Mouse (Mus musculus) limb, embryonic 10.5 days (tissue): ENCODE results near the gene Tbc1d10b. TPM values are rescaled to one million over a fixed set of nuclear protein-coding genes. Genes with fewer than 3 reads are reported as not detected.
A peak's percentile ranks its signal among the peaks of the same experiment; 100 is the strongest.

Source experiments
- DNase-seq: peaks from one replicate; pipeline ENCODE4 v3.0.0-alpha.2; 2017; ENCODE audit warnings: low spot score
- H3K27ac ChIP-seq: fragments of 300-500 bp; sonication (generic); 2 replicates; pipeline ENCODE4 v1.5.1; 2016; ENCODE audit warnings: mild to moderate bottlenecking
- H3K27me3 ChIP-seq: fragments of 300-500 bp; sonication (generic); 2 replicates; pipeline ENCODE4 v1.6.1; 2016; ENCODE audit warnings: low read depth, mild to moderate bottlenecking; ENCODE audit not compliant: poor library complexity, severe bottlenecking
- H3K36me3 ChIP-seq: fragments of 300-500 bp; sonication (generic); 2 replicates; pipeline ENCODE4 v1.6.1; 2016; ENCODE audit warnings: mild to moderate bottlenecking, moderate library complexity
- H3K4me1 ChIP-seq: fragments of 300-500 bp; sonication (generic); 2 replicates; pipeline ENCODE4 v1.6.1; 2016
- H3K4me3 ChIP-seq: fragments of 300-500 bp; sonication (generic); 2 replicates; pipeline ENCODE4 v1.5.1; 2016; ENCODE audit warnings: mild to moderate bottlenecking, moderate library complexity
- H3K9me3 ChIP-seq: fragments of 300-500 bp; sonication (generic); replicated peaks from 2 replicates; pipeline ENCODE4 v1.6.1; 2016; ENCODE audit warnings: mild to moderate bottlenecking
- WGBS: fragments of 180-500 bp; shearing (Covaris S2); methylation state at CpG from one replicate; pipeline ENCODE4 v1.1.7; 2016; 5-methylcytosine and 5-hydroxymethylcytosine counted together
- polyA plus RNA-seq: library from polyadenylated mRNA; unstranded; fragments of >200 nt; fragmentation: Nextera tagmentation; extraction: Ambion mirVana; gene quantifications from 2 replicates; pipeline ENCODE4 v1.2.1, GENCODE M21; 2016

Tbc1d10b gene
- polyA plus RNA-seq, 1 experiment from 2014 or later = 34.8 TPM

- peaks cover 13% of the 10 kb centered on the region for H3K27me3 ChIP-seq
- DNase-seq = no peak
- WGBS = 93% methylated on average over 4 of the region's 4 CpGs
- H3K9me3 ChIP-seq = no peaks in the 10 kb centered on the region
- H3K36me3 ChIP-seq = peaks cover 17% of the 10 kb centered on the region
- H3K4me3 ChIP-seq = no peak overlapping the region
- H3K27ac ChIP-seq = no peak overlapping the region
- peaks cover 31% of the 10 kb centered on the region for H3K4me1 ChIP-seq
These were observed 10.4 kb upstream of the Tbc1d10b start for GRCm38 (mm10) chr7:127218670-127219069.

DNA sequence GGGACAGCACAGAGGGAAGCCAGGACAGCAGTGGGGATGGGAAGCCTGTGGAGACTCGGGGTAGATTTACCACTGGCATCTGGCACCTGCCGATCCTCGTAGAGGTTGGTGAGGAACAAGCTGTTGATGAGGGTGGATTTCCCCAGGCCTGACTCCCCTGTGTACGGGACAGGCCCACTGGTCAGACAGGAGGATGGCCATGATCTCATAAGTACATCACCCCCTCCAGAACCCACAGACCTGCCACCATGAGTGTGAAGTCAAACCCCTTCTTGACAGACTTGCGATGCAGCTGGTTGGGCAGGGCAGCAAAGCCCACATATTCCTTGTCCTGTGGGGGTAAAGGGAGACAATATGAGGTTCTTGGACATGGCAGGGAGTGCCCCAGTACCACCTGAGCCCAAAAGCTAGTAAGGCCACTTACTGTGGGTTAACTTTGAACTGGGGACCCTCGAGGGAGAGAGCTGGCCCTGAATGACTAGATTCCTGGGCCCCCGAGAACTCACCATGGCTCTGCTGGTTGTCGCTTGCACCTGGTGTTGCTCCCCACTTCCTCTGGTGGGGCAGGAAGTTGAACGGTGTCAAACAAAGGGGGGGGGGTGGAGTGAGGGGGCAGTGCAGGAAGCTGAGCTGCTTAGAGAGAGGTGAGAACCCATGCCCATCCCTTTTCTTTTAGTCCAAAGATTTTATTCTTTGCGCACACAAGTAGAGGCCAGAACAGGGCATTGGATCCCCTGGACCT is 9.8 kb upstream of the Tbc1d10b start:
- WGBS = 80% methylated on average over 10 of the region's 10 CpGs
- Histone ChIP-seq H3K27me3 (peaks cover 18% of the 10 kb centered on the region), H3K9me3 (no peaks in the 10 kb centered on the region), H3K27ac (peak overlapping the region; percentile 25; the same call in 1 of the 2 replicates), H3K4me3 (no peak overlapping the region), H3K36me3 (peaks cover 11% of the 10 kb centered on the region), H3K4me1 (peaks cover 31% of the 10 kb centered on the region)
- no peak for DNase-seq

DNA sequence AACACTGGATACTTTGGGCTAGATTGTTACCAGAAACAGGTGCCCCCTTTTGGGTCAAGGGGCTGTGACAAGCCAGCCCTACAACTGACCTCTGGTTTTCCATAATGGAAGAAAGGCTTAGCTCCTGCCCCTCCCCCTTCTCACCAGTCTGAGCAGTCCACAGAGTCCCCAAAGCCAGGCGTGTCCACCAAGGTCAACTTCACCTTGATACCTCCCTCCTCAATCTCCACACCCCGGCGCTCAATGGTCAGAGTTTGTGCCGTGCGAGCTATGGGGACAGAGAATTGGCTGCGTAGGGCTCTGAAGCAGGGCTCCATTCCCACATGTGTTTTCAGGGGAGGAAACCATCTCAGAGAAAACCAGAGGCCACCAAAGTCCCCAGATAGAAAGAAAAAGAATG is 9.2 kb upstream of the Tbc1d10b start:
- WGBS = 88% methylated on average over 6 of the region's 6 CpGs
- H3K27me3 ChIP-seq = peaks cover 23% of the 10 kb centered on the region
- H3K4me3 ChIP-seq = no peak overlapping the region
- no peak overlapping the region for H3K27ac ChIP-seq
- DNase-seq = no peak
- H3K4me1 ChIP-seq = peaks cover 31% of the 10 kb centered on the region
- no peaks in the 10 kb centered on the region for H3K9me3 ChIP-seq
- H3K36me3 ChIP-seq = peaks cover 6% of the 10 kb centered on the region

DNA sequence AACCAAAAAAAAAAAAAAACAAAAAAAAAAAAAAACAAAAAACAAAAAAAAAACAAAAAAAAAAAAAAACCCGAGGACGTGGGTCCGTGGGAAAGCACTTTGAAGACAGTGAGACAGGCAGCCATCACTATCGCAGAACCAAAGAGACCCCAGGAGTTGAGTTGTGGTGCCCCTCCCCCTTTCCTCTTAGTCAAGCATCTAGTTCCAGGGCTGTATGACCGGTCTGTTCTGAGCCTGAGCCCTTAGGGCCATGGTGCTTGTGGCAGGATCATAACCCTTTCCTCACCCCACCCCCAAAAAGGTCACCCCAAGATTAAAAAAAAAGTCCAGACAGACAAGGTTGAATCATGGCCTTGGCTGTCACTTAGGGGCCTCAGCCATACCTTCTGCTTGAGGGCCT is 8.0 kb upstream of the Tbc1d10b start:
- Histone ChIP-seq H3K4me1 (peaks cover 34% of the 10 kb centered on the region), H3K27ac (no peak overlapping the region), H3K36me3 (no peaks in the 10 kb centered on the region), H3K27me3 (peaks cover 25% of the 10 kb centered on the region), H3K4me3 (no peak overlapping the region), H3K9me3 (no peaks in the 10 kb centered on the region)
- DNase-seq = no peak
- WGBS = 89% methylated on average over 5 of the region's 5 CpGs

DNA sequence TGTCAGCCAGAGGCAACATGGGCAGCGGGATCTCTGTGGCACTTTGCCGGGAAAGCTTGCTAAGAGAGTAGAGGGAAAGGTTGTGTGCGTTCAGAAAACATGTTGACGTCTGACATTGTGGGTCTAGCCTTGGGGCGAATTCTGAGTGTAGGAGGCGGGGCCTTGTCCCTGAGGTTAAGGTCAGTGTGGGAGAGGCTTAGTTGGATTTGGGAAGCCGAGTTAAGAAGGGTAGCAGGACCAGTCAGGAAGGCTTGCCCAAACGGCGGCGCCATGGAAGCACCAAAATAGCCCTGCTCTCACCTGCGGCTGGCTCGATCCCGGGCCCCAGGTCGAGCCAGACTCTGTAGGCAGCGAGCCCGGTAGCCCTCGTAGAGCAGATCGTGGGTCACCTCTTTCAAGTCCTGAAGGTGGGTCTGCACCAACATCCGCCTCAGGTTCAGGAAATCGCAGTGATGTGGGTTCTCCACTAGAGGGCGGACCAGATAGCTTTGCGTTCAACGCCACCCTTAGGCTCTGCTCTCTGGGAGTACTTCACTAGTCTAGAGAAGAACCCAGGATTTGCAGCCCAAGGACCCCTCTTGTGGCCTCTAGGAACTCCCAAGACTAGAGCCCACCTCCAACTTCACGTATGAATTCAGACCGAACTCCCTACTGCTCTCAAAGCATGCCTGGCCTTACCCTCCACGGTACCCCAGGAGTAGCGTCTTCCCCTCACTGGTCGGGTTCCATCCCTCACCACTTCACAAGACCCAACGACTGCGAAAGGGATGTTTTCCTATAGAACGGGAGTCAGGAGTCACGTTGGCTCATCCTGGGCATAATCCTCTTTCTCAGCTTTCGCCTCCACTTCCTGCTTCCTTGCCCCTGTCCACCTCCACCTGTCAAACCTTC is 7.0 kb upstream of the Tbc1d10b start:
- 20% methylated on average over 33 of the region's 33 CpGs for WGBS
- H3K27me3 ChIP-seq = peaks cover 25% of the 10 kb centered on the region
- no peaks in the 10 kb centered on the region for H3K9me3 ChIP-seq
- H3K4me1 ChIP-seq = peaks cover 34% of the 10 kb centered on the region
- peak overlapping the region; percentile 63 for H3K27ac ChIP-seq
- DNase-seq = peak; percentile 76
- no peaks in the 10 kb centered on the region for H3K36me3 ChIP-seq
- peak overlapping the region; percentile 48 for H3K4me3 ChIP-seq

GRCm38 (mm10) chr7:127214521-127214920 is 6.3 kb upstream of the Tbc1d10b start:
- no peaks in the 10 kb centered on the region for H3K36me3 ChIP-seq
- H3K27me3 ChIP-seq = peaks cover 25% of the 10 kb centered on the region
- WGBS = 21% methylated on average over 21 of the region's 21 CpGs
- peak; percentile 45 for DNase-seq
- H3K27ac ChIP-seq = peak overlapping the region; percentile 63; the same call in 1 of the 2 replicates
- peak overlapping the region; percentile 48 for H3K4me3 ChIP-seq
- no peaks in the 10 kb centered on the region for H3K9me3 ChIP-seq
- H3K4me1 ChIP-seq = peaks cover 39% of the 10 kb centered on the region

DNA sequence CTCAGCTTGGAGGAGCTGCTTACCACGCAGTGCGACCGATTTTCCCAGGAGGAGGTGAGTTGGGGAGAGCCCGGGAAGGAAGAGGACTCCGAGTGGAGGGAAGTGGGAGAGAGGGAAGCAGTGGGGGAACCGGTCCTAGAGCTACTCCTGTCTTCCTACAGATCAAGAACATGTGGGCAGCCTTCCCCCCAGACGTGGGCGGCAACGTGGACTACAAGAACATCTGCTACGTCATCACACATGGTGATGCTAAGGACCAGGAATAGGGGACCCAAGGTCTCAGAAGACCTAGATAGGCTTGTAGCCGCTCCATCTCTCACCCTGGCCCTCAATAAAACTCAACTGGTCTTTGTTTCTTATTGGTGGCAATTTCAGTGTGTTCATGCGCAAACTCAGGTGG is 5.7 kb upstream of the Tbc1d10b start:
- Histone ChIP-seq H3K27me3 (peaks cover 25% of the 10 kb centered on the region), H3K4me1 (peaks cover 45% of the 10 kb centered on the region), H3K9me3 (no peaks in the 10 kb centered on the region), H3K4me3 (peak overlapping the region; percentile 48), H3K27ac (peak overlapping the region; percentile 63; the same call in 1 of the 2 replicates), H3K36me3 (no peaks in the 10 kb centered on the region)
- 49% methylated on average over 12 of the region's 12 CpGs for whole genome bisulfite sequencing
- no peak for DNase-seq

DNA sequence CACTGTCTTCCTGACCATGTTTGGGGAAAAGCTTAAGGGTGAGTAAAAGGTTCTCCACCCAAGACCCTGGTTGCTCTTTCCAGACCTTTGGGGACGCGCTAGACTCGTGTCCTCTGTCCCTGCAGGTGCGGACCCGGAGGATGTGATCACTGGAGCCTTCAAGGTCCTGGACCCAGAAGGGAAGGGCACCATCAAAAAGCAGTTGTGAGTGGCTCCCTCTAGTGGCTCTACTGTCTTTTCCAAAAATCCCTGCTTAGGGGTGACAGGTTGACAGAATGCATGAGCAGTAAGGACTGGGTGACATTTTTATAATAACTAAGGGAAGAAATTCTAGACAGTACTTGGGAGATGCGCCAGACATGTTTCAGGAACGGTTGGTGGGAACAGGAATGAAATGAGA is 5.2 kb upstream of the Tbc1d10b start:
- DNase-seq = no peak
- Histone ChIP-seq H3K4me1 (peaks cover 45% of the 10 kb centered on the region), H3K36me3 (no peaks in the 10 kb centered on the region), H3K9me3 (no peaks in the 10 kb centered on the region), H3K27ac (no peak overlapping the region), H3K27me3 (peaks cover 25% of the 10 kb centered on the region), H3K4me3 (no peak overlapping the region)
- WGBS = 35% methylated on average over 7 of the region's 7 CpGs

GRCm38 (mm10) chr7:127212432-127213250 is 4.4 kb upstream of the Tbc1d10b start:
- no peak for DNase-seq
- H3K4me1 ChIP-seq = peaks cover 36% of the 10 kb centered on the region
- 86% methylated on average over 12 of the region's 12 CpGs for WGBS

DNA sequence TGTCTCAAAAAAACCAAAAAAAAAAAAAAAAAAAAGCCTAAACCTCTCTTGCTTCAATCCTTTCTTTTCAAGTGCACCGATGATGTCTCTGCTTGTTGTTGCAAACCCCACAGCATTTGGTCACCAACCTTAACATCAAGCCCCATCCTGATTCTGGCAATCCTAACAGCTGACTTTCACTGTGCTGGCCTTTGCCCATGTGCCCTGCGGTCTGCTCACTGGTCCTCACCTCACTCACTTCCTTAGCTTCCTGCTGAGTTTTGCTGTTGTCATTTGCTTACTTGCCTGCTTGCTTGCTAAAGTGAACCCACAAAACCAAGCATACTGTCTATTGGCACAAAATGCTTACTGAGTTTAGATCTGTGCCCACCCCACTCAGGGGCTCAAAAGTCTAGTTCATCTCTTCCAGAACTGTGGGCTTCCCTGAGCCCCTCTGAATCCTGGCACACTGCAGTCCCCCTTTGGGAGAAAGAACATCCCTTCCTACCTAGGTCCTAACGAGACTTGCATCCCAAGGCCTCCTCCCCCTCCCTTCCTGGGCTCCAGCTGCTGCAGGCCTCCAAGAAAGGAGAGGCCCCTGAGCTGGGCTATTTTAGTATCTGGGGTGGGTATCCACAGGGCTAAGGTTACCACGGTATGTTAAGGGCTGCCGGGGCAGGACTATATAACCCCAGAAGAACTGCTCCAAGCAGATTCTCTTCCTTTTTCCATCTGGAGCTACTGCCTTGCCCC is 2.9 kb upstream of the Tbc1d10b start:
- H3K27ac ChIP-seq = no peak overlapping the region
- H3K4me1 ChIP-seq = peaks cover 47% of the 10 kb centered on the region
- H3K36me3 ChIP-seq = 0 out of 2 replicates have a peak, but pooled peaks cover 2% of the 10 kb centered on the region
- WGBS = 78% methylated on average over 5 of the region's 5 CpGs
- H3K9me3 ChIP-seq = no peaks in the 10 kb centered on the region
- H3K4me3 ChIP-seq = no peak overlapping the region
- H3K27me3 ChIP-seq = peaks cover 25% of the 10 kb centered on the region
- DNase-seq = no peak

More at GRCm38 (mm10) chr7:127212432-127213250, 4.4 kb upstream of the Tbc1d10b start:
- H3K27me3 ChIP-seq = peaks cover 25% of the 10 kb centered on the region
- no peaks in the 10 kb centered on the region for H3K9me3 ChIP-seq
- no peak overlapping the region for H3K27ac ChIP-seq
- H3K4me3 ChIP-seq = no peak overlapping the region
- H3K36me3 ChIP-seq = no peaks in the 10 kb centered on the region

GRCm38 (mm10) chr7:127210266-127210665 is 2.0 kb upstream of the Tbc1d10b start:
- no peak for DNase-seq
- H3K4me1 ChIP-seq = peaks cover 48% of the 10 kb centered on the region
- WGBS = 87% methylated on average over 4 of the region's 4 CpGs

GRCm38 (mm10) chr7:127209851-127210250 is 1.6 kb upstream of the Tbc1d10b start:
- Histone ChIP-seq H3K27ac (no peak overlapping the region), H3K4me1 (peaks cover 47% of the 10 kb centered on the region), H3K4me3 (peak overlapping the region; percentile 90; the same call in 1 of the 2 replicates), H3K36me3 (peaks cover 9% of the 10 kb centered on the region), H3K27me3 (peaks cover 23% of the 10 kb centered on the region), H3K9me3 (no peaks in the 10 kb centered on the region)
- 82% methylated on average over 5 of the region's 5 CpGs for WGBS
- no peak for DNase-seq

More at GRCm38 (mm10) chr7:127210266-127210665, 2.0 kb upstream of the Tbc1d10b start:
- H3K36me3 ChIP-seq = peaks cover 5% of the 10 kb centered on the region
- peaks cover 25% of the 10 kb centered on the region for H3K27me3 ChIP-seq
- no peak overlapping the region for H3K4me3 ChIP-seq
- H3K9me3 ChIP-seq = no peaks in the 10 kb centered on the region
- no peak overlapping the region for H3K27ac ChIP-seq
